Mouse (Mus musculus): ENCODE data around the gene Gm20816. TPM values are rescaled to one million over a fixed set of nuclear protein-coding genes. Genes with fewer than 3 reads are reported as not detected.

Gm20816 gene
- not detected for polyA plus RNA-seq (2014; fragmentation: Illumina TruSeq; extraction: RNeasy Lipid Tissue Mini Kit (QIAGEN cat#74804); ENCODE audit: low read depth, low replicate concordance)

DNA sequence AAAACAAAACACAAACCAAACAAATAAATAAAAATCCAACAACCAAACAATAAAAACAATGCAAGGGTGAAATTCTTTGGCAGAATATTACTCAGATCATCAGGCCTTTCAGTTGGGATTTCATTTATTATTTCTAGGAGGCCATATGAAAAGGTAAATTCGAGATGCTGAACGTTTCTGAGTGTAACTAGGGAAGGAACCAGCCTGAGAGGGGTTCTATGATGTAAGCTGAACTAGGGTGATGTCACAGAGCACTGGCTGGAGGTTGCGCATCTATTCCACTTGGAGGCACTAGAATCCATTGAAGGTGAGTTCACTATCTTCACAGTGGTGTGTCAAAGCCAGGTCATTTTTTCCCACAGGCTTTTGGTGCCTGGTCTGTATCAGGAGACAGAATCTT, at the start of gene Gm20816:
Gene Gm20816 (plus strand): TSS at position 301 of the 400 bp plus-strand sequence.

Other genes starting within 250 kb of the Gm20816 start
- not detected for gene Gm20937, start 243.1 kb upstream of the Gm20816 start, polyA plus RNA-seq (2014; fragmentation: Illumina TruSeq; extraction: RNeasy Lipid Tissue Mini Kit (QIAGEN cat#74804); ENCODE audit: low read depth, low replicate concordance)

All from sigmoid colon, adult 10 weeks (tissue).